Mouse (Mus musculus): Measurements from ENCODE around the gene Tmem132d.
A peak's percentile ranks its signal among the peaks of the same experiment; 100 is the strongest.
"Not testable (repeated sequence)": the region's sequence is repeated elsewhere in the genome, so short reads cannot be mapped to it uniquely, and the experiment has no call there.

Tmem132d gene

GRCm38 (mm10) chr5:128075456-128075855 lies 357.4 kb downstream of the Tmem132d start:
- no peak for DNase-seq

- DNase-seq: no peak
These were observed 360.3 kb downstream of the Tmem132d start for GRCm38 (mm10) chr5:128072616-128073015.

GRCm38 (mm10) chr5:128041781-128042180 lies 391.1 kb downstream of the Tmem132d start:
- DNase-seq: no peak

GRCm38 (mm10) chr5:128040036-128040435 lies 392.8 kb downstream of the Tmem132d start:
- no peak for DNase-seq

GRCm38 (mm10) chr5:128027076-128027475 lies 405.8 kb downstream of the Tmem132d start:
- peak; percentile 8 to 40 for DNase-seq

- no peak for DNase-seq
These were observed 428.2 kb downstream of the Tmem132d start for GRCm38 (mm10) chr5:128004666-128005065.

GRCm38 (mm10) chr5:127996526-127997245 lies 436.2 kb downstream of the Tmem132d start:
- DNase-seq: no peak

GRCm38 (mm10) chr5:127993460-127993859 lies 439.4 kb downstream of the Tmem132d start:
- DNase-seq: no peak

GRCm38 (mm10) chr5:127990826-127991225 lies 442.1 kb downstream of the Tmem132d start:
- DNase-seq: no peak

GRCm38 (mm10) chr5:127980003-127980358 lies 452.9 kb downstream of the Tmem132d start:
- not testable (repeated sequence) for DNase-seq

- DNase-seq: no peak
These were observed 453.4 kb downstream of the Tmem132d start for GRCm38 (mm10) chr5:127979329-127980002.

- no peak for DNase-seq
These were observed 456.2 kb downstream of the Tmem132d start for GRCm38 (mm10) chr5:127976661-127977060.

- DNase-seq: no peak
These were observed 467.2 kb downstream of the Tmem132d start for GRCm38 (mm10) chr5:127965700-127966099.

GRCm38 (mm10) chr5:127962656-127963055 lies 470.2 kb downstream of the Tmem132d start:
- no peak for DNase-seq

GRCm38 (mm10) chr5:127956511-127957097 lies 476.3 kb downstream of the Tmem132d start:
- no peak for DNase-seq

GRCm38 (mm10) chr5:127954231-127954790 lies 478.6 kb downstream of the Tmem132d start:
- DNase-seq: no peak

GRCm38 (mm10) chr5:127952800-127953199 lies 480.1 kb downstream of the Tmem132d start:
- DNase-seq: no peak

GRCm38 (mm10) chr5:127950574-127950973 lies 482.3 kb downstream of the Tmem132d start:
- DNase-seq: no peak

GRCm38 (mm10) chr5:127947275-127947674 lies 485.6 kb downstream of the Tmem132d start:
- peak; percentile 10 to 21 for DNase-seq

GRCm38 (mm10) chr5:127942171-127942570 lies 490.7 kb downstream of the Tmem132d start:
- not testable (repeated sequence) for DNase-seq

- no peak for DNase-seq
These were observed 495.0 kb downstream of the Tmem132d start for GRCm38 (mm10) chr5:127937914-127938313.

GRCm38 (mm10) chr5:127929687-127930086 lies 503.2 kb downstream of the Tmem132d start:
- no peak for DNase-seq

- no peak for DNase-seq
These were observed 506.2 kb downstream of the Tmem132d start for GRCm38 (mm10) chr5:127926686-127927085.

GRCm38 (mm10) chr5:127924106-127924505 lies 508.8 kb downstream of the Tmem132d start:
- DNase-seq: no peak
